Mouse (Mus musculus) ES-E14 (cell line): Measurements from ENCODE around the gene Anapc11. TPM values are rescaled to one million over a fixed set of nuclear protein-coding genes. Genes with fewer than 3 reads are reported as not detected.

Experiments used
- DNase-seq: peaks from one replicate; pipeline ENCODE4 v3.0.0-alpha.2; 2013; ENCODE audit warnings: low read depth, low spot score
- H3K27ac ChIP-seq: 2 replicates; pipeline ENCODE4 v1.5.1; 2012; ENCODE audit warnings: low read depth, mild to moderate bottlenecking, low read length, moderate library complexity, mixed read lengths; ENCODE audit not compliant: poor library complexity, insufficient read depth, severe bottlenecking
- H3K36me3 ChIP-seq: 2 replicates; pipeline ENCODE4 v1.6.1; 2012; ENCODE audit warnings: mild to moderate bottlenecking, low read length, moderate library complexity, mixed read lengths; ENCODE audit not compliant: control insufficient read depth, poor library complexity, insufficient read depth, severe bottlenecking
- H3K4me1 ChIP-seq, 2 experiments: fragments of 150-350 bp in 1 of 2; sonication (generic) in 1 of 2; 2 replicates each; pipeline ENCODE4 v1.6.1; 2012; ENCODE audit warnings: low read length in 2 of 2, mild to moderate bottlenecking in 1 of 2, mixed read lengths in 1 of 2; ENCODE audit not compliant: control insufficient read depth in 2 of 2, insufficient read depth in 2 of 2, poor library complexity in 1 of 2
- H3K4me3 ChIP-seq, 2 experiments: fragments of 150-350 bp in 1 of 2; sonication (generic) in 1 of 2; 2 replicates each; pipeline ENCODE4 v1.5.1; 2012; ENCODE audit warnings: low read length in 2 of 2, low read depth in 1 of 2, mild to moderate bottlenecking in 1 of 2, mixed read lengths in 1 of 2; ENCODE audit not compliant: insufficient read depth in 1 of 2, poor library complexity in 1 of 2, severe bottlenecking in 1 of 2
- H3K9ac ChIP-seq: 2 replicates; pipeline ENCODE4 v1.6.1; 2012; ENCODE audit warnings: low read depth, mild to moderate bottlenecking, low read length, mixed read lengths; ENCODE audit not compliant: poor library complexity, insufficient read depth, severe bottlenecking
- H3K9me3 ChIP-seq: fragments of 150-350 bp; sonication (generic); 2 replicates; pipeline ENCODE4 v1.6.1; 2012; ENCODE audit warnings: low read depth, mild to moderate bottlenecking, low read length; ENCODE audit not compliant: control insufficient read depth, insufficient read depth
- CHD2 ChIP-seq: IDR thresholded peaks from 2 replicates; pipeline ENCODE4 v1.6.1; 2014; ENCODE audit warnings: mild to moderate bottlenecking, low read depth, low read length, inconsistent platforms
- HCFC1 ChIP-seq: IDR thresholded peaks from 2 replicates; pipeline ENCODE4 v1.6.1; 2012; ENCODE audit warnings: low read length, inconsistent platforms, borderline replicate concordance; ENCODE audit not compliant: insufficient read depth
- MAFK ChIP-seq: IDR thresholded peaks from 2 replicates; pipeline ENCODE4 v1.6.1; 2014; ENCODE audit warnings: mild to moderate bottlenecking, low read depth, low read length, inconsistent platforms; ENCODE audit not compliant: insufficient read depth
- ZC3H11A ChIP-seq: IDR thresholded peaks from 2 replicates; pipeline ENCODE4 v1.6.1; 2012; ENCODE audit warnings: low read depth, mild to moderate bottlenecking, inconsistent platforms, low read length, borderline replicate concordance
- ZNF384 ChIP-seq: IDR thresholded peaks from 2 replicates; pipeline ENCODE4 v1.6.1; 2012; ENCODE audit warnings: low read depth, low read length, inconsistent platforms
- in situ Hi-C, 2 experiments: fragments of 600-800 bp; cut with MboI; formaldehyde crosslinking; loops; one replicate each; pipeline ENCODE4 v1.15.1; 2025; ENCODE audit warnings: low sequenced_read_pairs in 2 of 2, inconsistent platforms in 1 of 2; ENCODE audit not compliant: unreplicated experiment in 2 of 2
- total RNA-seq: library from RNA; depleted of rRNA; stranded (reverse); fragments of 300-350 nt; gene quantifications from 2 replicates; pipeline ENCODE4 v1.2.3, GENCODE M21; 2012

Gene Anapc11
- total RNA-seq, 1 experiment, result 98.4 TPM

DNA sequence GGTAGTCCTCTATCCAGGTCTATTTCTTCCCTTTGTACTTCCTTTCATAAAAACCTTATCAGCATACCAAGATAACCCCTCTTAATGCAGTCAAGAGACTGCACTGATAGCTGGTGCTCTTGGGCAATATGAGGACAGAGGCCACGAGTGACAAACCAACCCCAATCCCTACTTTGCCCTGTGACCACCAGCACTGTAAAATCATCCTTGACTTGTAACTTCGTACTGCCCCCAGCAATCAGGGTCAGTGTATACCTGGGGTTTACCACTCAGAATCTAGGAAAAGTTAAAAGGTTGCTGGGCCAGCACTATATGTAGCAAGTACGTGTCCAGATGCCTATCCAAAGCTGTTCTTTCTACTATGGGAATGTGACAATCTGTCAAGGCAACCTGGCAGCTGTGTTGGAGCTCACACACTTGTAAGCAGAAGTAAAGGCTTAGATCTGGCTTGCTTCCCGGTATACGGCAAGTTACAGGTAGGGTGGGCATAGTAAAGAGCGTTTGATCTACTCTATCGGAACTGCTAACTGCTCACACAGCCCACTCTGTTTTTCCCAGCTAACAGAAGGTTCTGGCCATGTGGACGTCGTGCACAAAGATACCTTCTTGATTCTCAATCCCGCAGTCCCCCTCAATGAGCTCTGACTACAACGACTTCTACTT is 26.3 kb upstream of the Anapc11 start:
- peak overlapping the region; percentile 87 for H3K9ac ChIP-seq
- H3K4me1 ChIP-seq, result peaks cover 1 to 5% of the 10 kb centered on the region in 2 experiments; a peak in 2 of 4 replicates
- TF ChIP-seq HCFC1 (no peak), ZC3H11A (no peak), ZNF384 (no peak), CHD2 (no peak), MAFK (no peak)
- no peaks in the 10 kb centered on the region for H3K9me3 ChIP-seq
- DNase-seq, result no peak
- in situ Hi-C loops, result no loop called here
- no peak overlapping the region for H3K27ac ChIP-seq
- peaks cover 34% of the 10 kb centered on the region for H3K36me3 ChIP-seq
- H3K4me3 ChIP-seq, result peak overlapping the region; percentile 76 to 85

DNA sequence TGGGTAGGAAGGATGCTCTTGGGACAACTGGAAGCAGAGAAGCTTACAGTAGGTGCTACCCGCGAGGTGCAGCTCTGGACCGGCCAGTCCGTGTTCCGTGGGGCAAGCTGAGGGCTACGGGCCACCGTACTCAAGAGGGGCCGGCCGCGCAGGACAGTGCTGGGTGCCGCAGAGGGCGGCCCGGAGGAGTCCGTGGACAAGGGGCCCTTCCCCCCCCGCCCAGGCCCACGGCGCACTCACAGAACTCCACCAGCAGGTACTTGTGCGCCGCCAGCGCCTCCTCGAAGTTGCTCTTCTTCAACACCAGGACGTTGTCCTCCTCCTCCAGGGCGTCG is 25.8 kb upstream of the Anapc11 start:
- Histone ChIP-seq H3K36me3 (peaks cover 31% of the 10 kb centered on the region), H3K27ac (peak overlapping the region; percentile 55; the same call in 1 of the 2 replicates), H3K4me1 (peaks cover 1 to 5% of the 10 kb centered on the region in 2 experiments; a peak in 2 of 4 replicates), H3K9ac (peak overlapping the region; percentile 87), H3K9me3 (no peaks in the 10 kb centered on the region), H3K4me3 (peak overlapping the region; percentile 76 to 85)
- in situ Hi-C loops, result no loop called here
- TF ChIP-seq CHD2 (no peak), ZNF384 (no peak), ZC3H11A (no peak), MAFK (no peak), HCFC1 (no peak)
- no peak for DNase-seq

DNA sequence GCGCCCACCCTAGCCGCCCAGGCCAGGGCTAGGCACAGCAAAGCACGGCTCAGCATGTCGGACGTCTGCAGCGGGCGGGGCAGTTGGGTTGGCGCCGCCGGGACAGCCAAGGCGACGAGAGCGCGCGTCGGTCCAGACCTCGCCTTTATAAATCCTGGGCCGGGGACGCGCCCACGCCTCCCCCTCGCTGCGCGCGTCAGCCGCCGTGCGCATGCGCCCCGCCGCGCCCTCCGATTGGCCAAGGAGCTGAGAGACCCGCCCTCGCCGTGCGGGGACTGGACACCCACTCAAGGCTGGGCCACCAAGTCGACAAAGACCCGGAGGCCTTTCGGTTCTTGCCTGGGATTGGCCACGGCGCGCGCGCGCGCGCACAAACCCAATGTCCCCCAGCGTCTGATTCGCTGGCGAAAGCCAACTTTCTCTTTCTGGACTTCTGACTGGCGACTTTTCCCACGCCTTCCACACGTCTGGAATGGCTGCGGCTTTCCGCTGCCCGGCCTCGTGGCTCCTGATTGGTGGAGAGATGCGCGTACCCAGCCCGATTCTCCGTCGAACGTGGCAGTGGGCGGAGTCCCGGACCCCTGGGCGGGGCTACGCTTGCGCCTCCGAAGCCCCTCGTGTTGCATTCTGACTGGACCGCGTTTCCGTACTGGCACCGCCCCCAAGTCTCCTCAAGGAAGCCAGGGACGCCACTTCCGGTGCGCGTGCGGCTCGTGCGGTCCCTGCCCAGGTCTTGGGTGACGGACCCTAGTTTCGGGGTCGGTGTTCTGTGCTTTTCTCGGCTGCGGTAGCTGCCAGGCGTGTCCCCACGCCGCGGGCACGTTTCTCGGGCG is 25.3 kb upstream of the Anapc11 start, which contains the start of gene P4hb:
Gene P4hb, minus strand, starts transcription at position 502 of the 833 bp plus-strand sequence.
- H3K36me3 ChIP-seq, result peaks cover 31% of the 10 kb centered on the region

DNA sequence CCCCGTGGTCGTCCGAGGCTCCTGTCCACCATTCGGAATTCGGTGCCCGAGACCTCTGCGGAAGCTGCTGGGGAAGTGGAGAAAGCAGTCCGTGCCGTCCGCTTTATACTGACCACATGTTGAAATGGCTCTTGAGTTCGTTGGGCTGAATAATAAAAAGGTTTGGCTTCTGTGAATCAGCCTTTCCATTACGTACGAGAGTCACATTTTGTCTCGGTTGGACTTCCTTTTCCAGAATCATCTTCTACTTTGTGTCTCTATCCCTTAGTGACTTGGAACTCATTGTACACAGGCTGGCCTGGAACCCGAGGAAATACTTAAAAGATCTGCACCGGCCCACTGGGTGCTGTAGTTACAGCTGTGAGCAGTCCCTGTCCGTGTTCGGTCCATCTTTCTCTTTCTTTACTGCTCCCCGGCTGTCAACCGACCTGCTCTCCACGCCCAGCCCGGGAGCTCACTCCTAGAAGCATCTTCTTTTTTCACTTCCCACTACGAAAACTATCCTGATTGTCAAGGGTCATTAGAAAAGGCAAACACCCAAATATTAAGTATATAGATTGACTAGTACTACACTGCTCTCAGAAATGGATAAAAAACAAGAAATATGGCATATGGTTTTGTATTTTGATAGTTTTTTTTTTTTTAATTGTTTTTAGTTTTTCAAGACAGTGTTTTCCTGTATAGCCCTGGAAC is 24.5 kb upstream of the Anapc11 start:
- H3K27ac ChIP-seq, result peak overlapping the region; percentile 87
- no peaks in the 10 kb centered on the region for H3K9me3 ChIP-seq
- in situ Hi-C loops, result no loop called here
- peaks cover 31% of the 10 kb centered on the region for H3K36me3 ChIP-seq
- H3K9ac ChIP-seq, result peak overlapping the region; percentile 93
- DNase-seq, result no peak
- H3K4me1 ChIP-seq, result peaks cover 1 to 12% of the 10 kb centered on the region in 2 experiments; a peak in 2 of 4 replicates
- H3K4me3 ChIP-seq, result peak overlapping the region; percentile 76 to 85
- no peak for TF ChIP-seq CHD2
- TF ChIP-seq ZC3H11A, result no peak
- no peak for TF ChIP-seq MAFK
- no peak for TF ChIP-seq HCFC1
- no peak for TF ChIP-seq ZNF384

More for the DNA sequence above, 25.3 kb upstream of the Anapc11 start, which contains the start of gene P4hb:
- Histone ChIP-seq H3K27ac (peak within 1 kb of the TSS; percentile 87), H3K4me1 (peaks cover 1 to 6% of the 10 kb centered on the region in 2 experiments; a peak in 2 of 4 replicates), H3K9ac (peak within 1 kb of the TSS; percentile 93), H3K9me3 (no peaks in the 10 kb centered on the region), H3K4me3 (peak within 1 kb of the TSS; percentile 76 to 85)
- DNase-seq, result peak; percentile 98
- in situ Hi-C loops, result no loop called here
- TF ChIP-seq HCFC1, result 0 out of 2 replicates have a peak, but pooled peaks have one; percentile 40
- TF ChIP-seq MAFK, result no peak
- no peak for TF ChIP-seq ZC3H11A
- TF ChIP-seq ZNF384, result no peak
- peak; percentile 60 for TF ChIP-seq CHD2
